Mouse (Mus musculus) olfactory bulb, adult 2 months (tissue): ENCODE results near the gene Naa15.

Source experiments
- CTCF ChIP-seq: fragments of 200-500 bp; IDR thresholded peaks from 2 replicates; pipeline ENCODE4 v1.5.1; 2012; ENCODE audit warnings: low read depth, mild to moderate bottlenecking, low read length, moderate library complexity; ENCODE audit not compliant: insufficient read depth
- POLR2A ChIP-seq: fragments of 200-500 bp; IDR thresholded peaks from 2 replicates; pipeline ENCODE4 v1.6.1; 2012; ENCODE audit warnings: mild to moderate bottlenecking, low read depth, low read length, moderate library complexity; ENCODE audit not compliant: insufficient read depth

- TF ChIP-seq CTCF (no peak), POLR2A (no peak)
Observed at GRCm38 (mm10) chr3:51416364-51417134, 1.6 kb downstream of the Naa15 start.
